Mouse (Mus musculus) bone marrow macrophage, adult 2 months (primary cell): ENCODE data around the gene Ttc7b.

Source experiments
- CTCF ChIP-seq: IDR thresholded peaks from 2 replicates; pipeline ENCODE4 v1.5.1; 2012; ENCODE audit warnings: low read depth, mild to moderate bottlenecking, low read length, moderate library complexity
- POLR2A ChIP-seq: IDR thresholded peaks from 2 replicates; pipeline ENCODE4 v1.6.1; 2012; ENCODE audit warnings: mild to moderate bottlenecking, low read depth, low read length, borderline replicate concordance

DNA sequence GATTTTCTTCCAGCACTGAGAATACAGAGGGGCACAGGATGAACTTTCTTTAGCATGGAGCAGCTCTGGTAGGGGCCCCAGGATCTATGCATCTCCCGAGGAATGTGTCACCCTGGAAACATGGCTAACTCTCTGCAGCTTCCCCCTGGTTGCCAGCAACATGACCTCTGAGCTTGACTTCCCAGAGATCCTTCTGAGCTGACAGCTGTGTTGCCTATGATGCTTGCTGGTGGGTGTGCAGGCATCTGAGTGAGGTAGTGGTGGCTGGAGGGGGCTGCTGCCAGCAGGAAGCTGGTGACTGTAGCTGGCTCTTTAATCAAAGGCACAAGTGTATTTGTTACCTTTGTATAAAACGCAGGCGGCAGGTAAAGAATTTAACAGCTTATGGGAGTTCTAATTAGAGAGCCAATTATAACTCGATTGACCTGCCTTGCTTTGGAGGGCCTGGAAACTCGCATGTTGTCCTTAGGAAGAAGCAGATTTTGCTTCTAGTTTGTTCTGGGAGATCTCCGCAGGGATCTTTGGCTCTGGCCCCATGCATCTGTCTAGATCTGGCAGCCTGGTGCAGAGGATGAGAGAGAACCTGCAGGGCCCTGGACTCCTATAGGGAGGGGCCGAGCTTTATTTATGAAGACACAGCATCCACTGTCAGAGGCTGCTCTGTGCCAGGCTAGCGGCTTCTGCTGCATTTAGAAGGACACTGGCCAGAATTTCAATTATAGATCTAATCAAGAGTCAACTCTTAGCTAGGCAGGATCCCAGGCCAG is 205.3 kb downstream of the Ttc7b start:
- no peak for TF ChIP-seq POLR2A
- TF ChIP-seq CTCF, result no peak
